Mouse (Mus musculus): ENCODE measurements around the gene Atp5f1.

Atp5f1 gene

DNA sequence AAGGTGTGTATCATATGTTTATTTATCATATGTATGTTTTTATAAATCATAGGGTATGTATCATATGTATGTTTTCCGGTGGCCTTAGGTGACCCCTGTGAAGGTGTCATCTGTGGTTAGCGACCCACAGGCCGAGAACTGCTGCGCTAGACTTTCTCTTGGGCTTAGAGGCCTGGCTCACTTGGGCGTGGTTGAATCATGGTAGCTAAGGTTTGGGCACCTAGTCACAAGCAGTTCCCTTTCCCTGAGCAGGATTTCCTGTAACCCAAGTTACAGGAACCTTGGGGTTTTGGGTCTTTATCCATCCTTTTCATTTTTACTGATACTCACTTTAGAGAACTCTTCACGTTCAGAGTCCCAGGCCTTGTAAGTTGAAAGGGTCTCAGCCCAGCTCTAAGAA is 59.6 kb downstream of the Atp5f1 start:
- no peak for DNase-seq (ENCODE audit: low spot score)

- DNase-seq (ENCODE audit: low spot score): peak; percentile 79
These were observed 60.3 kb downstream of the Atp5f1 start for GRCm38 (mm10) chr3:105899394-105900147.

DNA sequence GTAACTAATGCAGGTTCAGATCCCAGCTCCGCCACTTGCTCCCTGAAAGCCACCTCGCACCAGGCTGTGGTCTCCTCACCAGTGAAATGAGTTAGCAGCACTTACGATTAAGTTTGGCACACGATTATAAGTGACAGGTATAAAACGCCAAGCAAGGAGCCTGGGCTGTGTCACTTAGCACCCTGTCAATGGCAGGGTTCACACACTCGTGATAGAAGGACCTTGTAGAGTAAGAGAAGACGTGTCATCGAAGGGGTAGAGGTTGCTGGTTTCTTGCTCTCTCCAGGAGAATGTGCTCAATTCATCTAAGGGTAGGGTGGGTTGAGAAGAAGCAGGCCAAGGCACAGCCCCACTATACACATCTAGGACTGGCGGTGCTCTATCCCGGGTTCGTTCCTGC is 61.0 kb downstream of the Atp5f1 start:
- DNase-seq (ENCODE audit: low spot score): no peak

GRCm38 (mm10) chr3:105898325-105898724 is 61.6 kb downstream of the Atp5f1 start:
- no peak for DNase-seq (ENCODE audit: low spot score)

GRCm38 (mm10) chr3:105896811-105897210 is 63.1 kb downstream of the Atp5f1 start:
- DNase-seq (ENCODE audit: low spot score): no peak

DNA sequence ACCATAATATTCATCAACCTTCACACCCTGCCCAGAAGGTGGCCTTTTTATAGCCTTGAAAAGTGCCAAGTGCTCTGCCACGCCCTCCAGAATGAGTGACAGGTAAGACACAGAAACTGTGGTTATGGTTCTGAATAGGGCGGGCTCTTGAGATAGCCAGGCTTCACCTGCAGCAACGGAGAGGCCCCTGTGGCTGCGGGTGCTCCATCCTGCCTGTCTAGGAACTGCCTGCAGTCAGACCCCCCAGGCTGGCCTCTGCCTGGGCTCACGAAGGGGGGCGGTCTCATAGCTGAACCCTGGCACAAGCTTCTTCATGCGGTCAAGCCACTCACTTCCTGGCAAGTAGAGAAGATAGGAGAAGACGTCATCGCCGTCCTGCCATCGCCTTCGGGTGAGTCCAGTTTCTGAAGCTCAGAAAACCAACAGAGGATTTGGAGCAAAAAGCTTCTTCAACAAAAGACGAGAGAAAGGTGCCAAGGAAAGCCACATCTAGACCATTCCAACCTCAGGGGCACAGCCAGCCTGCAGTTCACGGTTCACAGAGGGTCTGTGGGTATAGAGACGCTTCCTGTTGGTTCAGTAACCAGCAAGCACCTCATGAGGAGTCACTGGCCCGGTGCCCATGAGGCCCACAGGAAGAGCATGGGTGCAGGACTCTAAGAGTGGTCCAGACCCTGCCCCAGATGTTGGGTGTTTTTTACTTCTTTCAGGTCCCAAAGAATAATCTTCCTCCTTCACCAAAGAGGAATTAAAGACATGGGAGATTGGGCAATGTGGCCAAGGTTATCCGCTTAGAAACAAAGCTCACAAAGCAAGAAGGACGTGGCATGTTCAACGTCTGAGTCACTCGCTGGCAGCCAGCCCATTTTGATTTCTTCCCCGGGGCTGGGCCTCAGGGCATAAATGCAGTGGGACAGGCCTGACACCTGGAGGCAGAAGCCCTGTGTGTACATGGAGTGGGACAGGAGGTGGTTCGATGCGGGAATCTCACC is 65.0 kb downstream of the Atp5f1 start:
- peak; percentile 90 for DNase-seq (ENCODE audit: low spot score)

DNA sequence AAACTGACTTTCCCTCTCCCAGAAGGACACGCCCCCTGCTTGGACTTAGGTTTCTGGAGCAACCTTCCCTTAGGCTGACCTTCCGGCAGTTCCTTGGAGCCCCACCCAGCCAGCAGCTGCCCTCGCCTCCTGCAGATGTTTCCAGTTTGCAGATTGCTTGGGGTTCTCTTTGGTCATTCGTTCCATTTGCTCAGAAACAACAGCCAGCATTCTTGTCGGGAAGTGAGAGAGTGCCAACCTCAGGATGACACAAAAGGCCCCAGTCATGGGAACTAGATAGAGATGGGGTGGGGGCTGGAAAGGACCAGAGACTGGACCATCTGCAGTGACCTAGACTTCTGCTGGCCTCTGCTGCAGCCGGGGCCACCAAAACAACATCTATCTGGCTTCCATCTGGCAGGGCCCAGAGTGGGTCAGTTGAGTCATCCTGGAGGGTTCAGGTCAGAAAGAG is 65.9 kb downstream of the Atp5f1 start:
- no peak for DNase-seq (ENCODE audit: low spot score)

Measured in T-cell, adult 2 months (primary cell).